Mouse (Mus musculus): ENCODE results near the gene Nbr1. TPM values are rescaled to one million over a fixed set of nuclear protein-coding genes. Genes with fewer than 3 reads are reported as not detected.
"Not testable (repeated sequence)": the region's sequence is repeated elsewhere in the genome, so short reads cannot be mapped to it uniquely, and the experiment has no call there.

Gene Nbr1
- polyA plus RNA-seq, 1 experiment, result 107 TPM

- H3K27me3 ChIP-seq (replicated peaks; ENCODE audit: control insufficient read depth, insufficient read depth, low read length), result no peaks in the 10 kb centered on the region
Measured at GRCm38 (mm10) chr11:101582054-101583035, 30.4 kb downstream of the Nbr1 start, which contains the start of gene Tmem106a. Gene Tmem106a, plus strand, starts transcription at chr11:101582242.

GRCm38 (mm10) chr11:101583205-101583604, 31.3 kb downstream of the Nbr1 start:
- no peaks in the 10 kb centered on the region; the same call in 1 of the 2 replicates for H3K36me3 ChIP-seq (ENCODE audit: control insufficient read depth, insufficient read depth, low read length)
- TF ChIP-seq POLR2A (IDR thresholded peaks at IDR 0.05; ENCODE audit: low read depth, low read length) (no peak), CTCF (conservative IDR thresholded peaks at IDR 0.05; ENCODE audit: insufficient read depth, insufficient read length, low read depth, low read length) (no peak)
- peak overlapping the region; percentile 78 for H3K27ac ChIP-seq (ENCODE audit: insufficient read depth, low read depth, low read length)
- DNase-seq, result no peak
- no peaks in the 10 kb centered on the region for H3K27me3 ChIP-seq (replicated peaks; ENCODE audit: control insufficient read depth, insufficient read depth, low read length)
- WGBS, result 67% methylated on average over 2 of the region's 2 CpGs
- H3K4me1 ChIP-seq (ENCODE audit: control insufficient read depth, insufficient read depth, low read length), result peaks cover 17% of the 10 kb centered on the region; the same call in 1 of the 2 replicates
- H3K4me3 ChIP-seq (ENCODE audit: insufficient read depth, low read depth, low read length), result peak overlapping the region; percentile 55

More at GRCm38 (mm10) chr11:101582054-101583035, 30.4 kb downstream of the Nbr1 start, which contains the start of gene Tmem106a:
- peaks cover 14% of the 10 kb centered on the region; the same call in 1 of the 2 replicates for H3K4me1 ChIP-seq (ENCODE audit: control insufficient read depth, insufficient read depth, low read length)
- DNase-seq, result peak; percentile 92
- TF ChIP-seq POLR2A (IDR thresholded peaks at IDR 0.05; ENCODE audit: low read depth, low read length) (no peak), CTCF (conservative IDR thresholded peaks at IDR 0.05; ENCODE audit: insufficient read depth, insufficient read length, low read depth, low read length) (no peak)
- WGBS, result 13% methylated on average over 31 of the region's 31 CpGs
- peaks cover under 1% of the 10 kb centered on the region; the same call in 1 of the 2 replicates for H3K36me3 ChIP-seq (ENCODE audit: control insufficient read depth, insufficient read depth, low read length)
- peak within 1 kb of the TSS; percentile 61 for H3K4me3 ChIP-seq (ENCODE audit: insufficient read depth, low read depth, low read length)
- peak within 1 kb of the TSS; percentile 96 for H3K27ac ChIP-seq (ENCODE audit: insufficient read depth, low read depth, low read length)

- H3K36me3 ChIP-seq (ENCODE audit: control insufficient read depth, insufficient read depth, low read length); H3K4me3 ChIP-seq (ENCODE audit: insufficient read depth, low read depth, low read length); H3K27me3 ChIP-seq (replicated peaks; ENCODE audit: control insufficient read depth, insufficient read depth, low read length): not testable (repeated sequence)
- DNase-seq, result peak; percentile 84
- WGBS, result 83% methylated on average over 1 of the region's 1 CpGs
- peak overlapping the region; percentile 68 for H3K27ac ChIP-seq (ENCODE audit: insufficient read depth, low read depth, low read length)
- H3K4me1 ChIP-seq (ENCODE audit: control insufficient read depth, insufficient read depth, low read length), result peaks cover 24% of the 10 kb centered on the region
Measured at GRCm38 (mm10) chr11:101585031-101585430, 33.1 kb downstream of the Nbr1 start.

GRCm38 (mm10) chr11:101585805-101586204, 33.9 kb downstream of the Nbr1 start:
- DNase-seq, result no peak
- H3K36me3 ChIP-seq (ENCODE audit: control insufficient read depth, insufficient read depth, low read length), result peaks cover 4% of the 10 kb centered on the region; the same call in 1 of the 2 replicates
- peak overlapping the region; percentile 34; the same call in 1 of the 2 replicates for H3K27ac ChIP-seq (ENCODE audit: insufficient read depth, low read depth, low read length)
- WGBS, result 60% methylated on average over 4 of the region's 4 CpGs
- no peak for TF ChIP-seq CTCF (conservative IDR thresholded peaks at IDR 0.05; ENCODE audit: insufficient read depth, insufficient read length, low read depth, low read length)
- no peak for TF ChIP-seq POLR2A (IDR thresholded peaks at IDR 0.05; ENCODE audit: low read depth, low read length)
- H3K4me3 ChIP-seq (ENCODE audit: insufficient read depth, low read depth, low read length), result no peak overlapping the region
- H3K4me1 ChIP-seq (ENCODE audit: control insufficient read depth, insufficient read depth, low read length), result peaks cover 20% of the 10 kb centered on the region
- H3K27me3 ChIP-seq (replicated peaks; ENCODE audit: control insufficient read depth, insufficient read depth, low read length), result no peaks in the 10 kb centered on the region

- Histone ChIP-seq H3K27me3 (replicated peaks; ENCODE audit: control insufficient read depth, insufficient read depth, low read length) (no peaks in the 10 kb centered on the region), H3K4me1 (ENCODE audit: control insufficient read depth, insufficient read depth, low read length) (peaks cover 13% of the 10 kb centered on the region), H3K27ac (ENCODE audit: insufficient read depth, low read depth, low read length) (peak overlapping the region; percentile 84), H3K4me3 (ENCODE audit: insufficient read depth, low read depth, low read length) (no peak overlapping the region), H3K36me3 (ENCODE audit: control insufficient read depth, insufficient read depth, low read length) (peaks cover 7% of the 10 kb centered on the region; the same call in 1 of the 2 replicates)
- TF ChIP-seq POLR2A (IDR thresholded peaks at IDR 0.05; ENCODE audit: low read depth, low read length) (no peak), CTCF (conservative IDR thresholded peaks at IDR 0.05; ENCODE audit: insufficient read depth, insufficient read length, low read depth, low read length) (no peak)
- WGBS, result 77% methylated on average over 10 of the region's 10 CpGs
- peak; percentile 44 for DNase-seq
Measured at GRCm38 (mm10) chr11:101587676-101588075, 35.7 kb downstream of the Nbr1 start.

DNA sequence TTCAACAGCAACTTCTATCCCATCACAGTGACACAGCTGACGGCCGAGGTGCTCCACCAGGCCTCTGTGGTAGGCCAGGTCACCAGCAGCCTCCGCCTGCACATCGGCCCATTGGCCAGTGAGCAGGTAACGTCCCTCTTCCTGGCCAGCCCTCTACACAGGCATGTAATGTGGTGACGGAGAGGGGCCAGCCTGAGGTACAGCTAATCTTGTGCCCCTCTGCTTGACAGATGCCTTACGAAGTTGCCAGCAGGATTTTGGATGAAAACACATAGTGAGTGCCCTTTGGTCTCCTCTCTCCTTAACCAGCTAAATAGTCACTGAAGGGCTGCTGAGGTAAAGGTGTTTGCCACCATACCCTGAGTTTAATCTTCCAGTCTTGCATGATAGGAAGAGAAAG, 36.9 kb downstream of the Nbr1 start:
- TF ChIP-seq CTCF (conservative IDR thresholded peaks at IDR 0.05; ENCODE audit: insufficient read depth, insufficient read length, low read depth, low read length) (no peak), POLR2A (IDR thresholded peaks at IDR 0.05; ENCODE audit: low read depth, low read length) (no peak)
- peak overlapping the region; percentile 70 for H3K27ac ChIP-seq (ENCODE audit: insufficient read depth, low read depth, low read length)
- peaks cover 7% of the 10 kb centered on the region; the same call in 1 of the 2 replicates for H3K36me3 ChIP-seq (ENCODE audit: control insufficient read depth, insufficient read depth, low read length)
- peaks cover 20% of the 10 kb centered on the region for H3K4me1 ChIP-seq (ENCODE audit: control insufficient read depth, insufficient read depth, low read length)
- 72% methylated on average over 7 of the region's 7 CpGs for WGBS
- no peaks in the 10 kb centered on the region for H3K27me3 ChIP-seq (replicated peaks; ENCODE audit: control insufficient read depth, insufficient read depth, low read length)
- H3K4me3 ChIP-seq (ENCODE audit: insufficient read depth, low read depth, low read length), result no peak overlapping the region
- peak; percentile 59 for DNase-seq

DNA sequence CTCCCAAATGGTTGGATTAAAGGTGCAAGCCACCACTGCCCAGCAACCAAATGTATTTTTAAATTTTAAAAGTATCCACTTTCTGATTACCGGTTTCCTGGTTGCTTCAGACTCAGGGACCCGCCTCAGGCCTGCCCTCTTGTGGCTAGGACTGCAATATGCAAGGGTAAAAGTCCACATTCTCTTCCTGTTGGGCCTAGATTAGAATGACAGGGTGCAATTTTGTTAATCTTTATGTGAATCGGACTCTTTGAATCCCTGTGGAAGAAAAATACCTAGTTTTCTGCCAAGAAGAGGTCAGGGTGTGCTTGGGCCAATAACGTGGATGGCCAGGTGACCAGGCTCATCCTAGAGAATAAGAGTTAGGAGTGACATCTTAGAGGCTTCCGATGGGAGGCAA, 37.5 kb downstream of the Nbr1 start:
- Histone ChIP-seq H3K4me1 (ENCODE audit: control insufficient read depth, insufficient read depth, low read length) (peaks cover 22% of the 10 kb centered on the region), H3K27me3 (replicated peaks; ENCODE audit: control insufficient read depth, insufficient read depth, low read length) (no peaks in the 10 kb centered on the region), H3K27ac (ENCODE audit: insufficient read depth, low read depth, low read length) (peak overlapping the region; percentile 70), H3K4me3 (ENCODE audit: insufficient read depth, low read depth, low read length) (no peak overlapping the region), H3K36me3 (ENCODE audit: control insufficient read depth, insufficient read depth, low read length) (peaks cover 7% of the 10 kb centered on the region; the same call in 1 of the 2 replicates)
- DNase-seq, result peak; percentile 93
- TF ChIP-seq POLR2A (IDR thresholded peaks at IDR 0.05; ENCODE audit: low read depth, low read length) (no peak), CTCF (conservative IDR thresholded peaks at IDR 0.05; ENCODE audit: insufficient read depth, insufficient read length, low read depth, low read length) (peak; percentile 81)
- 16% methylated on average over 5 of the region's 5 CpGs for WGBS

Data from kidney, adult 2 months (tissue).